Mouse (Mus musculus) myocyte (in vitro differentiated cells): Measurements from ENCODE around the gene Sgtb.
A peak's percentile ranks its signal among the peaks of the same experiment; 100 is the strongest.

ENCODE experiments used
- CEBPB ChIP-seq: IDR thresholded peaks from 2 replicates; pipeline ENCODE4 v1.6.1; 2011; ENCODE audit warnings: mild to moderate bottlenecking, moderate library complexity; ENCODE audit not compliant: poor library complexity, insufficient read depth, severe bottlenecking
- E2F4 ChIP-seq: IDR thresholded peaks from one replicate; pipeline ENCODE4 v1.6.1; 2011; ENCODE audit warnings: mild to moderate bottlenecking, control low read depth, moderate library complexity; ENCODE audit not compliant: insufficient read depth
- MAX ChIP-seq: IDR thresholded peaks from one replicate; pipeline ENCODE4 v1.6.1; 2011; ENCODE audit warnings: low read depth, mild to moderate bottlenecking, control low read depth
- MYOD1 ChIP-seq, 3 experiments: IDR thresholded peaks; one replicate each; pipeline ENCODE4 v1.6.1; 2011; ENCODE audit warnings: control low read depth in 2 of 3, low read depth in 2 of 3, mild to moderate bottlenecking in 2 of 3, moderate library complexity in 1 of 3; ENCODE audit not compliant: insufficient read length in 2 of 3, control insufficient read depth in 1 of 3
- POLR2A ChIP-seq: IDR thresholded peaks from one replicate; pipeline ENCODE4 v1.6.1; 2011; ENCODE audit warnings: low read depth, mild to moderate bottlenecking, control low read depth, moderate library complexity; ENCODE audit not compliant: insufficient read length
- POLR2AphosphoS2 ChIP-seq: IDR thresholded peaks from one replicate; pipeline ENCODE4 v1.6.1; 2011; ENCODE audit warnings: low read depth, control low read depth; ENCODE audit not compliant: insufficient read length
- REST ChIP-seq: IDR thresholded peaks from one replicate; pipeline ENCODE4 v1.6.1; 2011; ENCODE audit warnings: mild to moderate bottlenecking, control low read depth, moderate library complexity; ENCODE audit not compliant: insufficient read depth, insufficient read length
- SRF ChIP-seq: IDR thresholded peaks from one replicate; pipeline ENCODE4 v1.6.1; 2011; ENCODE audit warnings: low read depth; ENCODE audit not compliant: control insufficient read depth, insufficient read length
- TCF12 ChIP-seq: IDR thresholded peaks from one replicate; pipeline ENCODE4 v1.6.1; 2011; ENCODE audit warnings: mild to moderate bottlenecking, control low read depth; ENCODE audit not compliant: poor library complexity, insufficient read depth, severe bottlenecking
- USF1 ChIP-seq: IDR thresholded peaks from one replicate; pipeline ENCODE4 v1.6.1; 2011; ENCODE audit warnings: low read depth, mild to moderate bottlenecking, control low read depth, moderate library complexity

DNA sequence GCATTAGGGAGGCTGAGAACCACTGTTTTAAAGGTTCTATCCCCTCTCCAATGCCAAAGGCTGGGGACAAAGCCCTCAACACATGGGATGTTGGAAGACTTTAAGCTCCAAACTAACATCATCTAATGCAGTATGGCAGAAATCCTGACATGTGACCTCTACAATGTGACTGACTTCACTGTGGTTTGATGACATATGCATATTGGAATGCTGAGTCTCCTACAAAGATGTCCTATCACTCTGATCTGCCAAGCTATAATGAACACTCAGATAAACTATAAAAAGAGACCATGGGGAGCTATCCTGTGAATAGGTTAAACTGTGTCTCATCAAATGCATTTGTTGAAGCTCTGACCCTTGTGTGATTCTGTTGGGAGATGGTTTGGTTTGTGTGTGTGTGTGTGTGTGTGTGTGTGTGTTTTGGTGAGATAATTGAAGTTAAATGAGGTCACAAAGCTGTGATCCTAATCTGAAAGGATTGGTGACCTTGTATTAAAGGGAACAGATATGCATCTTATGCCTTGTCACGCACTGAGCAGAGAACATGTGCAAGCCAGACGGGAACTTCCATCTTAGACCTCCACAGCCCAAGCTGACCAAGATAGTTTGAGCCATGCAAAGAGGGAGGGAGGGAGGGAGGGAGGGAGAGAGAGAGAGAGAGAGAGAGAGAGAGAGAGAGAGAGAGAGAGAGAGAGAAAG, 43.7 kb upstream of the Sgtb start:
- TF ChIP-seq POLR2A: no peak
- no peak for TF ChIP-seq SRF
- no peak for TF ChIP-seq E2F4
- no peak for TF ChIP-seq MAX
- TF ChIP-seq TCF12: no peak
- no peak for TF ChIP-seq POLR2AphosphoS2
- no peak for TF ChIP-seq CEBPB
- TF ChIP-seq USF1: peak; percentile 83
- TF ChIP-seq MYOD1 (IDR thresholded peaks at IDR 0.05; ENCODE audit: control insufficient read depth in 1 of 3, insufficient read length in 2 of 3, low read depth in 2 of 3): no peak
- TF ChIP-seq REST: no peak
